Mouse (Mus musculus) monocyte, adult 2 months (primary cell): ENCODE results near the gene Sesn1.
"Not testable (repeated sequence)": the region's sequence is repeated elsewhere in the genome, so short reads cannot be mapped to it uniquely, and the experiment has no call there.

Experiments
- DNase-seq, 2 experiments: peaks; one replicate each; pipeline ENCODE4 v3.0.0; 2022; ENCODE audit warnings: low spot score in 2 of 2, low read depth in 1 of 2

The Sesn1 gene

DNA sequence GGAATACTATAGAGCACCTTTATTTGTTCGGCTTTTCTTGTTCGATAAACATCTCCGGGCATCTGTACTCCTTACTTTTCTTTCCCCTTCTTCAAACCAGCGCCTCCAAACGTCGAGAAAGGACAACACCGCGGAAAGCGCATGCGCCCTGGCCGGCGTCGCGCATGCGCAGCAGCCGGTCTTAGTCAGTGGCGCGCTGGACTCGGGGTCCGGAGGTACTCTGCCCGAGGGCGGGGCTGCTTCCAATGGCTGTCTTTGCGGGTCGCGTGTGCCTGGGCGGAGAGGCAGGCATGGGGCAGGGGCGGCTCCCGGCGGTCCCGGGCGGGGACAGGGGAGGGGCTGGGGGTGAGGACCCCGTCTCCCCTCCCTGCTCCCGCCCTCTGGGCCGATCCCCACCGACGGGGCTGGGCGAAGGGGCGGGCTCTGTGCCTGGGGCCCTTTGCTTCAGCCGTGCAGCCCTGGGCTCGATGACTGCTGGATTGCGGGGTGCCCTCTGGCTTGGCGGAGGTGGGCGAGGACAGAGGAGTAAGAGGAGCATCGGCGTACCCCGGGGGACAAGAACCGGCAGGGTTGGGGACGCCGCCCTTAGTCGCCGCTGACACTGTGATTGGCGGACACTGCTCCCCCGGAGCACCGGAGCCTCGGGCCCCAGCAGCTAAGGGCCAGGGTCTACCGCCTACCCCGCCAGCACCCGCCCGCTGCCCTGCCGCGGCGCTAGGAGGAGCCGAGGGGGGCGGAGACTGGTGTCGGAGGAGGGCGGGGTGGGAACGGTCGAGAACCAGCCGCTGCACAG, at the start of gene Sesn1, which contains the start of gene Cep57l1:
Gene Sesn1, plus strand, starts transcription at position 165 of the 793 bp plus-strand sequence.
Gene Cep57l1, minus strand, starts transcription at position 101 of the 793 bp plus-strand sequence.
- peak; percentile 64 to 79 for DNase-seq

- no peak for DNase-seq
These were observed 48.9 kb upstream of the Sesn1 start for GRCm38 (mm10) chr10:41760866-41761265.

- DNase-seq: no peak
These were observed 45.9 kb upstream of the Sesn1 start for GRCm38 (mm10) chr10:41763741-41764385.

DNA sequence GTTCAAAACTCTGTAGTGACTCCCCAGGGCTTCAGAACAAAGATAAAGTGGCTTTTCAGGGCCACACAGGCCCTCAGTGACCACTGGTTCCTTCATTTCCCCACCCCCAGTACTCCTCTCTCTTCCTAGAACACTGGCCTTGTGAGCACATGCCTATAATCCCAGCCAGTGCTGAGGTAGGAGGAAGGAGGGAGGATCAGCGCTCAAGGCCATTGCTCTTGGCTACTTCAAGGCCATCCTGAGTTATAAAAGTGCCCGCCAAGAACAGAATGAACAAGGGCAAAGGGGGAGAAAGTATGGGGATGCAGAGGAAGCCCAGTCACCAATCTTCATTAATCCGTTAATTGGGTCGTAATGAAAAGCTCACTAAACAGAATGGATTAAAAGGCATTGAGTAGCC, 44.1 kb upstream of the Sesn1 start:
- no peak for DNase-seq

DNA sequence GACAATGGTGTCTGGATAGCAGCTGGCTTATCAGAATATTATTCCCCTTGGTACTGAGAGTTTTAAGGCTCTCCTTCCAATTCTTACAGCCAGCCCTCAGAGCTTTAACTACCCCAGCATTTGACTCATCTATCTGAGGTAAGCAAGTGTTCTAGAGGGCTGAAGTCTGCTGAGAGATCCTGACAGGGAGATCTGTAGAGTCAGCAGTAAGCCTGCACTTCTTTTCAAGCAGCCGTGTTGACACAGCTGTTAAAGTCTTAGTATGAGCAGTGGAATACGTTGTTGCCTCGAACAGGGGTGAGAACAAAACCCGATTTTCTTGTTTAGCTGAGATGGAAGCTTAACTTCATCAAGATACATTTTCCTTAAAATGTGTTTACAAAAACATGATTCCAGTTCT, 43.5 kb upstream of the Sesn1 start:
- no peak for DNase-seq

GRCm38 (mm10) chr10:41767254-41767653, 42.5 kb upstream of the Sesn1 start:
- DNase-seq: no peak

DNA sequence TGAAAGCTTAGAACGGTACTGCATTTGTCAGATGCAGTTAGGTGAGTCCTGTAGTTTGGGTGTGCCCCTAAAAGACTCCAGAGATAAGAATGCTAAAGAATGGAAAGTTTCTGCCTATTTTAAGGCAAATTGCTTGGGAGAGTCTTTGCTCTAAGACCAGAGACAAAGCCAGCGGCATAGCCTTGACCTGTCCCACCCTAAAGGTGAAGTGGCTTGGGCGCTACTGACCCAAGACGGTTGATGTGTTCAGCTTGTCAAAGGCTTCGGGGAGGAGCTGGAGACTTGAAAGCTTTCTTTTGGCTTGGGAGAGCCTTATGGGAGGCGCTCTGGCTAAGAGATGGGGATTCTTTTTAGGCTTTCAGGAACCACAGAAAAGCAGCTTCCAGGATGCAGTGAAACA, 17.4 kb upstream of the Sesn1 start:
- DNase-seq: no peak

DNA sequence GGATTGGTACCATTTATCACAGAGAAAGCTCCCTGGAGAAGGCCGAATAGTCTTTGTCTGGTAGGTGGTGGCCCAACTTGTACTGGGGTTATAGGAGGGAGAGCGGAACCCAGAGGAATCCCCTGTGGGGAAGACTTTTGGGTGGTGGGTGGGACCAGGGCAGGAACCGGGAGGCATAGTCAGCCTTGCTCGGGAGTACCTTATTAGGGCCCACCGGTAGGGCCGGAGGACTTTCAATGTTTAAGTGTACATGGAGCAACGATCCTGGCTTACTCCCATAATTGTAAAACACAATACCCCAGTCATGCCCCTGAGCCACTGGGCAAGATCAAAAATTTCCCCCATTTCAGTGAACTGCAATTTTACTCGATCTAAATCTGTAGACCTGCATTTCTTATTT, 12.5 kb upstream of the Sesn1 start:
- no peak for DNase-seq

GRCm38 (mm10) chr10:41803467-41803866, 6.3 kb upstream of the Sesn1 start:
- DNase-seq: no peak

DNA sequence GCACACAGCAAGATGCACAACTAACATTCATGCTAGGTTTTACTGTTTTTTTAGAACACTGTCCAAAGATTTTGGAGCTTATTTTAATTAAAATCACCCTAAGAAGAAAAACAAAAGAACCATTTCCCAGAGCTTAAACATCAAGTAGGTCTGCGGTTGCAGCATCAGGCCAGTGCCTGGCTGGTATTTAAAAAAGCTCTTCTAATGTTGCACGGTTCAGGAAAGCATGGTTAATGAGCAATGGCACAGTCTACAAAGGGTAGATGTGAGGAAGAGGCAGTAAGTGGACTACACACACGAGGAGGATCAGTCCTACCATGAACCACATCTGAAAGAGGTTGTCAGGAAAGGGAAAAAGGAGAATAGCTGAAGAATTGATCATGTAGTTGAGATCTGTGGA, 5.0 kb upstream of the Sesn1 start:
- DNase-seq: no peak

DNA sequence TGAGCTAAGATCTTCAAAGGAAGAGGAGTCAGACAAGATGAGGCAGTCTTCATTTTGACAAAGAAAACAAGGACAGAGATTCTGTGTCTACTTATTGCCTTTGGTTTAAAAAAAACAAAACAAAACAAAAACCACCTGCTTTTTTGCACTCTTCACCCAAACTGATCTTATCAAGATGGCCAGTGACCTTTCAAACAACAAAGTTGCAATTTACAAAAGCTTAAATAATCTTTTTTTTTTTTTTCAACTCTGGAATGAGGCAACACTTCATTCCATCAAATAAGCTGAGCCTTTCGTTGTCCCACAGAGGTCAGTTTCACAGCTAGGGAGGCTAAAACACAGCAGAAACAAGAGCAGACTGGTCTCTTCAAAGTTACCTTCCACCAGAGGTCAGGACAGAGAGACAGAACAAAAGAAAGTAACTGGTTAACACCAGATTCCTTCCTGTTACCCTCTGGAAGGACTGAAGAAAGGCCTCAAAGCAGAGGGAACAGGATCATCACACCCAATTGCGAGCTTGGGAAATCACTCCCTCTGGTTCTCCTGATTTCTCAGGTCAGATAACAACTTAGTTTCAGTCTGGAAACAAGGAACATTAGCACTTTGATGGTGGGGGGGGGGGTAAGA, 3.9 kb upstream of the Sesn1 start:
- DNase-seq: no peak

GRCm38 (mm10) chr10:41809080-41809770, 510 bp upstream of the Sesn1 start:
- no peak for DNase-seq

DNA sequence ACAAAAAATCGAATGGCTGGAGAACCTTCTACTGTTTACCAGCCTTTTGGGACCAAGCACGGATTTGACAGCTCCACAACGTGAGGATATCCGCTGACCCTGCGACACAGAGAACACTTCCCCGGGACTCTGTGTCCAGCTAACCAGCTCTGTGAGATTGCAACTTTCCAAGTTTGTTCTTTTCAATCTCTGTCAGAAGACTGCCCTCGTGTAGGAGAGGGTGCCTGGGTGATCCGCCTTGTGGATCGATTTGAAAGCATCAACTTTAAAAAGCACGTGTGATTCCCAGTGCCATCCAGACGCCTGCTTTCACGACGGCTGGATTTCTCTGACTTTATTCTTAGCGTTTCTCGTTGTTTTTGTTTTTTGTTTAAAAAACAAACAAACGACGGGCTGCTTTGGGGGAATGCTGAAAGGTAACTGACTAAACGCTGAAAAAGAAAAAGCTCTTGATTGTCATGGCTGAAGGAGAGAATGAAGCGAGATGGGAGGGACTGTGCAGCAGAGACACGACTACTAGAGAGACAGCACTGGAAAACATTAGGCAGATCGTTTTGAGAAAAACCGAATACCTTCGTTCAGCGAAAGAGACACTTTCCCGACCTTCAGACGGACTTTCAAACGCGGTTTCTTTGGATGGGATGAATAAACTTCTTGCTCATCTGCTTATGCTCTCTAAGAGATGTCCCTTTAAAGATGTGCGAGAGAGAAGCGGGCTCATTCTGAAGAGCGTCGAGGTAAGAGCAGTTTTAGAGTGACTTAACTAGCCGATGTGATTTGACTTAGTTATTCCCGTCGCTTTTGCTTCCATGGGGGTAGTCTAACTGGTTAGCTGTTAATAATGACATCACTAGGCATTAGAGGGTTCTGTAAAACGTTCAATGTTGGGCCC, 1.1 kb downstream of the Sesn1 start:
- DNase-seq: no peak

- DNase-seq: no peak
These were observed 2.8 kb downstream of the Sesn1 start for GRCm38 (mm10) chr10:41812566-41812965.

DNA sequence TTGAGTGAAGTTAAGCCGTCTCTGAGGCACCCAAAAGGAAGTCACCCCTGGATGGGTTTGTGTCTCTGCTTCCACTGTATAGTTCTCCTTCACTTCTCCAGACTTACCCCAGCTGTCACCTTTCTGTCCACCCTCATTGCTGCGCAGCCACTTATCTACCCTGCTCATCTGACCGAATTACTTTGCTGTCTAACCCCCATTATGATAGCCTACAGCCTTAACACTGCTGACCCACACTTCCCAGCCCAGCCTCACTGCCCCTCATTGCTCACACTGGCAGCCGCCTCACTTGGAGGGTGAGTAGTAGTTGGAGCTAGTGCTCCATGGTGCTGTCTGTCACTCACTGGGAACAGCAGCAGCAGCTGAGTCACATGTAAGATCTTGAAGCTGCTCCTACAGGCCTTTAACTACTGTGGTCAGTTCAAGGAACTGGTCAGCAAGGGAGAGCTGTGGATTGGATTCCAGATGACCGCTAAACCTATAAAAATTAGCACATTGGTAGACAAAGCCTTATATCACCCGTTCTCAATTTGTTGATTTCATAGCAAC, 4.6 kb downstream of the Sesn1 start:
- DNase-seq: no peak

GRCm38 (mm10) chr10:41816516-41816915, 6.8 kb downstream of the Sesn1 start:
- no peak for DNase-seq

DNA sequence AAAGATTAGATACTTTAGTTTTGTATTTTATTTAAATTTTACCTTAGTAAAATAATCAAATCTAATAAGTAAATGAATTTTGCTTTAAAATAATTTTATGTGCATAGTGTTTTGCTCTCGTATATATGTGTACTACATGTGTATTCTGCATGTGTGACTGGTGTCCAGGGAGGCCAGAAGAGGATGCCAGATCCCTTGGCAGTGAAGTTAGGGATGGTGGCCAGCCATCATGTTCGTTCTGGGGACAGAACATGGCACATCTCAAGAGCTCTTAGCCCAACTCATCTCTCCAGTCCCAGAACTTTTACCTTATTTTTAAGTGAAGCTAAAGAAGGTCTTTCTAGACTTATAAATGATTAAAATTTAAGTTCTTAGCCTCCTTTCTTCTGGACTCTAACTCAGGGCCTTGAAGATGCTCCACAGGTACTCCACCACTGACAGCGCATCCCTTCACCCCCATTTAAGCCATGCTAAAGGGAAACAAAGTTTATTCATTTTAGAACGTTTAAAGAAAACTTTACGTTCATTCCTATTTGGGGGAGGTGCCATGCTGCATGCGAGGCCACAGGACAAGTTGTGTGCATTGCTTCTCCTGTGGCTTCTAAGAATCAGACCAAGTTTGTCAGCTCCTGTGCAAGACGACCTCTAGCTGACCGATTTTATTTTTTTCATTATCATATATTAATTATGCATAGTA, 8.4 kb downstream of the Sesn1 start:
- DNase-seq: no peak

DNA sequence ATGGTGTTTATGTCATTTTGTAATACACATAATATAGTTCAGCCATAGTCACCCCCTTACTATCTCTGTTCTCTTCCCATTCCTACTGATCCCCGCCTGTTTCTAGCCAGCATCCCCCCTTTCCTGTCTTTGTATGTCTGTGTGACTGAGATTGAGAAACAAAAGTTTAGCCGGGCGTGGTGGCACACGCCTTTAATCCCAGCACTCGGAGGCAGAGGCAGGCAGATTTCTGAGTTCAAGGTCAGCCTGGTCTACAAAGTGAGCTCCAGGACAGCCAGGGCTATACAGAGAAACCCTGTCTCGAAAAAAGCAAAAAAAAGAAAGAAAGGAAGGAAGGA, 9.0 kb downstream of the Sesn1 start:
- DNase-seq: not testable (repeated sequence)

DNA sequence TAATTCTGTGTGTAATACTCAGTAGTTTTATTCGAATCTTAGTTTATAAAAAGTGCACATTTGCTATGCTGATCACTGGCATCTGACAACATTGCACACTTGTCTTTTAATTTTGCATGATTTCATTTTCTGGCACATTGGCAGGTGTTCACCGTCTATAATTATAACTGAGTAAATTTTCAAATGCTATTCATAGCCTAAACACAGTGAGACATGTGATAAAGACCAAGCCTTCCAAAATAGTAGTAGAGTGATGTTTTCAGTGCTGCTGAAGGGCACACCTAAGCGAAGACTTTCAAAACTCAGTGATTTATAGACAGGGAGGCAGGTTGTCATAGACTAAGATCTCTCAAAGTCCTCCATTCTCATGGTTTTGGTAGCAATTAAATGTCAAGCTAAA, 9.6 kb downstream of the Sesn1 start:
- DNase-seq: no peak

GRCm38 (mm10) chr10:41820401-41820800, 10.7 kb downstream of the Sesn1 start:
- no peak for DNase-seq
